Mouse (Mus musculus) neural tube, embryonic 14.5 days (tissue): Measurements from ENCODE around the gene Map2. TPM values are rescaled to one million over a fixed set of nuclear protein-coding genes. Genes with fewer than 3 reads are reported as not detected.

Source experiments
- ATAC-seq: fragments of 200-750 bp; cut with Nextera tagmentation; 2 replicates; pipeline ENCODE4 v1.8.0; 2017; ENCODE audit warnings: low read depth, mild to moderate bottlenecking, moderate TSS enrichment, moderate library complexity
- H3K27ac ChIP-seq: fragments of 300-500 bp; sonication (generic); 2 replicates; pipeline ENCODE4 v1.5.1; 2014; ENCODE audit warnings: low read depth, mild to moderate bottlenecking, control low read depth, low read length, moderate library complexity, mixed read lengths
- H3K27me3 ChIP-seq: fragments of 300-500 bp; sonication (generic); 2 replicates; pipeline ENCODE4 v1.6.1; 2014; ENCODE audit warnings: low read length; ENCODE audit not compliant: control insufficient read depth, insufficient read depth
- H3K36me3 ChIP-seq: fragments of 300-500 bp; sonication (generic); 2 replicates; pipeline ENCODE4 v1.6.1; 2014; ENCODE audit warnings: low read length, mixed read lengths; ENCODE audit not compliant: control insufficient read depth, insufficient read depth
- H3K4me1 ChIP-seq: fragments of 300-500 bp; sonication (generic); 2 replicates; pipeline ENCODE4 v1.6.1; 2014; ENCODE audit warnings: low read length; ENCODE audit not compliant: control insufficient read depth, insufficient read depth
- H3K4me2 ChIP-seq: fragments of 300-500 bp; sonication (generic); 2 replicates; pipeline ENCODE4 v1.6.1; 2014; ENCODE audit warnings: mild to moderate bottlenecking, low read depth, low read length, control low read depth
- H3K4me3 ChIP-seq: fragments of 300-500 bp; sonication (generic); 2 replicates; pipeline ENCODE4 v1.5.1; 2014; ENCODE audit warnings: low read depth, low read length, control low read depth, mixed read lengths
- H3K9ac ChIP-seq: fragments of 300-500 bp; sonication (generic); replicated peaks from 2 replicates; pipeline ENCODE4 v1.6.1; 2014; ENCODE audit warnings: low read depth, mild to moderate bottlenecking, control low read depth, low read length, mixed read lengths
- H3K9me3 ChIP-seq: fragments of 300-500 bp; sonication (generic); 2 replicates; pipeline ENCODE4 v1.6.1; 2016; ENCODE audit warnings: low read length; ENCODE audit not compliant: control insufficient read depth
- WGBS: fragments of 180-500 bp; shearing (Covaris S2); extraction: QIAGEN DNeasy Blood & Tissue Kit; methylation state at CpG from one replicate; pipeline ENCODE4 v1.1.7; 2014; 5-methylcytosine and 5-hydroxymethylcytosine counted together
- polyA plus RNA-seq: library from polyadenylated mRNA; unstranded; fragments of >200 nt; fragmentation: Nextera tagmentation; extraction: Ambion mirVana; gene quantifications from 2 replicates; pipeline ENCODE4 v1.2.1, GENCODE M21; 2014

Gene Map2
- polyA plus RNA-seq, 1 experiment from 2014 or later = 523 TPM

- Histone ChIP-seq H3K4me3 (no peak overlapping the region), H3K4me2 (no peak overlapping the region), H3K36me3 (no peaks in the 10 kb centered on the region), H3K4me1 (0 out of 2 replicates have a peak, but pooled peaks cover 4% of the 10 kb centered on the region), H3K9ac (no peak overlapping the region), H3K9me3 (no peaks in the 10 kb centered on the region), H3K27me3 (no peaks in the 10 kb centered on the region), H3K27ac (no peak overlapping the region)
- no peak for ATAC-seq
- 24% methylated on average over 4 of the region's 4 CpGs for WGBS
Measured at GRCm38 (mm10) chr1:66266231-66266924, 91.3 kb downstream of the Map2 start.

GRCm38 (mm10) chr1:66277663-66278062, 102.6 kb downstream of the Map2 start:
- H3K4me3 ChIP-seq = no peak overlapping the region
- WGBS = 78% methylated on average over 5 of the region's 5 CpGs
- H3K36me3 ChIP-seq = no peaks in the 10 kb centered on the region
- ATAC-seq = no peak
- H3K27ac ChIP-seq = no peak overlapping the region
- H3K9ac ChIP-seq = no peak overlapping the region
- no peaks in the 10 kb centered on the region for H3K27me3 ChIP-seq
- H3K4me1 ChIP-seq = no peaks in the 10 kb centered on the region
- no peaks in the 10 kb centered on the region for H3K9me3 ChIP-seq
- no peak overlapping the region for H3K4me2 ChIP-seq

DNA sequence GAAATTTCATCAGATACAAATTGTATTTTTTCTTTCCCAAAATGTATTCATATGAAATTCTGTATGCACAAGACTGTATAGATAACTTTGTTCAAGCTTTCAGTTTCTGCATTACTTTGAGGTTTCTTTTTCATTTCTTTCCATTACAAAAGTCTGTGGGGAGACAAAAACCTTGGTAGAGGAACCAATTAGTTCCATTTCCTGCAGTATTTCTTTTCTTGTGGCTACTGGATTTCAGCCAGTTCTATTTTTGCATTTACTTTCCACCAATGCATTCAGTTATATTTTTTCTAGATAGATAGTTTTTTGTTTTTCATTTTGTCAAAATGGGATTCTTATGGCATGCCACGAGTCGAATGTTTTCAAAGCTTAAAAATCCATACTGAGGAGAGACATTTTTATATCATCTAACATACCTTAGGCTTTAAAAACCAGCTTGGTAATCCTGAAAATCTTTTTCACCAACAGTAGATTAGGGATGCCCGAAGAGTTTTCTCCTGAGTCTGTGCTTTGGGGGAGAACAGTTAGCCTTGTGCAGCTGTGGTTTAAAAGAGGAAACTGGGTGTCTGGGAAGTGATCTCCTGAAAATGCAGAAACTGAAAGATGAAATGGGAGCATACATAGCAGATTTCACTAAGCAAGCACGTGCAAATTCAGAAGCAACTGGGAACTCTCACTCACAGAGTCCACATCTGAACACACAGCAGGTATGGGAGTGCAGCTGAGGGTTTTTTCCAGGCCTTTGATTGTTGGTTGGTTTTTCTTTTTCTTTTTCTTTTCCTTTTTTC, 104.3 kb downstream of the Map2 start:
- H3K36me3 ChIP-seq = no peaks in the 10 kb centered on the region
- H3K4me2 ChIP-seq = no peak overlapping the region
- no peak overlapping the region for H3K4me3 ChIP-seq
- no peaks in the 10 kb centered on the region for H3K27me3 ChIP-seq
- no peaks in the 10 kb centered on the region for H3K9me3 ChIP-seq
- no peak for ATAC-seq
- whole genome bisulfite sequencing = 83% methylated on average over 4 of the region's 4 CpGs
- H3K4me1 ChIP-seq = no peaks in the 10 kb centered on the region
- no peak overlapping the region for H3K9ac ChIP-seq
- no peak overlapping the region for H3K27ac ChIP-seq

- Histone ChIP-seq H3K27ac (no peak overlapping the region), H3K4me3 (no peak overlapping the region), H3K9ac (no peak overlapping the region), H3K4me1 (no peaks in the 10 kb centered on the region), H3K36me3 (no peaks in the 10 kb centered on the region), H3K4me2 (no peak overlapping the region), H3K9me3 (no peaks in the 10 kb centered on the region), H3K27me3 (no peaks in the 10 kb centered on the region)
- no peak for ATAC-seq
- 90% methylated on average over 4 of the region's 4 CpGs for WGBS
Measured at GRCm38 (mm10) chr1:66280152-66280551, 105.1 kb downstream of the Map2 start.

- no peaks in the 10 kb centered on the region for H3K9me3 ChIP-seq
- ATAC-seq = no peak; the same call in 1 of the 2 replicates
- 38% methylated on average over 3 of the region's 3 CpGs for WGBS
- no peaks in the 10 kb centered on the region for H3K4me1 ChIP-seq
- no peak overlapping the region for H3K9ac ChIP-seq
- H3K27ac ChIP-seq = no peak overlapping the region
- no peak overlapping the region for H3K4me3 ChIP-seq
- H3K36me3 ChIP-seq = no peaks in the 10 kb centered on the region
- H3K4me2 ChIP-seq = no peak overlapping the region
- no peaks in the 10 kb centered on the region for H3K27me3 ChIP-seq
Measured at GRCm38 (mm10) chr1:66282447-66282846, 107.4 kb downstream of the Map2 start.

DNA sequence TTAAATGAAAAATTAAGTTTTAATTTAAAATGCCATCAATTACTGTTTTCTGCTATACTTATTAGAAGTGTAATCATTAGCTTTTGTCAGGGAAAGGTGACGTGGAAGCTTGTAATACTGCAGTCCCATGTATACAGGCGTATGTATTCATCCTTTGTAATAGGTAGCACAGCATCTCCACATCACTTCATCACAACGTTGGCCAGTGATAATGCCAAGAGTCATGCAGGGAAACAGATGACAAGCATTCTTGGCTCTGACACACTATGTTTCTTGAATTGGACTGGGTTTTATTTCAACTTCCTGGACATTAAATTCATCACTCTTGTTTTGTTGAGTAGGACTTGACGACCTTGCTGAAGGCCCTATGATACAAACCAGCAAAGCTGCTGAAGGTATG, 113.9 kb downstream of the Map2 start:
- Histone ChIP-seq H3K4me2 (no peak overlapping the region), H3K9ac (no peak overlapping the region), H3K27ac (no peak overlapping the region), H3K4me3 (no peak overlapping the region), H3K36me3 (no peaks in the 10 kb centered on the region), H3K4me1 (no peaks in the 10 kb centered on the region), H3K9me3 (no peaks in the 10 kb centered on the region), H3K27me3 (no peaks in the 10 kb centered on the region)
- ATAC-seq = no peak
- WGBS = 85% methylated on average over 4 of the region's 4 CpGs

GRCm38 (mm10) chr1:66292121-66292881, 117.2 kb downstream of the Map2 start:
- ATAC-seq = no peak
- H3K4me3 ChIP-seq = no peak overlapping the region
- no peaks in the 10 kb centered on the region for H3K27me3 ChIP-seq
- H3K36me3 ChIP-seq = no peaks in the 10 kb centered on the region
- H3K4me1 ChIP-seq = no peaks in the 10 kb centered on the region
- H3K9ac ChIP-seq = no peak overlapping the region
- 84% methylated on average over 3 of the region's 3 CpGs for WGBS
- H3K9me3 ChIP-seq = no peaks in the 10 kb centered on the region
- no peak overlapping the region for H3K27ac ChIP-seq
- no peak overlapping the region for H3K4me2 ChIP-seq

DNA sequence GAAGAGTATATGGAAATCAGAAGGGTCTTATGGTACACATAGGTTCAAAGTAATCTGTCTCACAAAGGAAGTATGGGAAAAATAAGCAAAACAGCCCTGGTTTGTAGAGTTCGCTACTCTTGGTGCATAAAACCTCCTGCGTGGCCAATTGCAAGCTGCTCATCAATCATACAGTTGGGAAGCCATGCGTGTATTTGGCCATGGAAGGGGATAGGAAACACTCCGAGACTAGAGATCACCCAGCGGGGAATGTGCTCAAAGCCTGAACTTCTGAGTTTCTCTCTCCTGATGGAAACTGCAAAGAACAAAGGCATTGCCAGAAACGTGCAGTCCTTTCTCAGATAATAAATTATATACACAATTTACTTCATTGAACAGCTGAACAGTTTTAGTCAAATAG, 124.3 kb downstream of the Map2 start:
- no peak overlapping the region for H3K4me3 ChIP-seq
- no peaks in the 10 kb centered on the region for H3K9me3 ChIP-seq
- no peaks in the 10 kb centered on the region for H3K4me1 ChIP-seq
- H3K27me3 ChIP-seq = no peaks in the 10 kb centered on the region
- H3K4me2 ChIP-seq = no peak overlapping the region
- WGBS = 48% methylated on average over 6 of the region's 6 CpGs
- no peaks in the 10 kb centered on the region for H3K36me3 ChIP-seq
- H3K9ac ChIP-seq = no peak overlapping the region
- no peak overlapping the region for H3K27ac ChIP-seq
- ATAC-seq = no peak
